Mouse (Mus musculus) hindbrain, embryonic 12.5 days (tissue): ENCODE measurements around the gene Hoxb8. TPM values are rescaled to one million over a fixed set of nuclear protein-coding genes. Genes with fewer than 3 reads are reported as not detected.
A peak's percentile ranks its signal among the peaks of the same experiment; 100 is the strongest.

Source experiments
- microRNA counts: library from miRNA; unstranded; fragments of <30 nt; microRNA quantifications from one replicate; lab custom pipeline; 2017
- microRNA-seq: library from miRNA; unstranded; fragments of <30 nt; microRNA quantifications from one replicate; pipeline ENCODE4, GENCODE M21; 2017
- polyA plus RNA-seq: library from polyadenylated mRNA; unstranded; fragments of >200 nt; fragmentation: Nextera tagmentation; extraction: Ambion mirVana; gene quantifications from 2 replicates; pipeline ENCODE4 v1.2.1, GENCODE M21; 2016

Gene Hoxb8
- polyA plus RNA-seq, 1 experiment from 2014 or later = 8.1 TPM

MicroRNA genes within 50 kb of the gene (microRNA counts, 519-probe panel; counts per million panel counts)
- microRNA mmu-miR-10a (lab: Ali Mortazavi, UCI) (4,938 counts per million, percentile 91 among the panel's probes with 10 or more counts), microRNA mmu-miR-196a (lab: Ali Mortazavi, UCI) (470 counts per million, percentile 58 among the panel's probes with 10 or more counts)

Small RNAs within 50 kb of the gene (microRNA-seq; reads per million reads assigned to microRNA genes)
- 27,691 reads per million, percentile 98 among the genes with 10 or more reads in this experiment for gene Mir10a
- gene Mir196a-1 = not detected

Other genes starting within 250 kb of the Hoxb8 start
- gene Snf8, start 247.0 kb upstream of the Hoxb8 start, polyA plus RNA-seq = 115 and 118 TPM in 2 replicates
- gene Ube2z, start 216.5 kb upstream of the Hoxb8 start, polyA plus RNA-seq = 40.7 and 43.4 TPM in 2 replicates
- gene Atp5g1, start 206.2 kb upstream of the Hoxb8 start, polyA plus RNA-seq = 377 and 424 TPM in 2 replicates
- gene Calcoco2, start 169.9 kb upstream of the Hoxb8 start, polyA plus RNA-seq = 0.15 TPM in 1 of 2 replicates, not detected in the other
- 0.13 and 0.15 TPM in 2 replicates for gene Ttll6, start 148.1 kb upstream of the Hoxb8 start, polyA plus RNA-seq
- gene Hoxb13, start 87.6 kb upstream of the Hoxb8 start, polyA plus RNA-seq = not detected in 2 replicates
- 0.36 and 0.46 TPM in 2 replicates for gene Hoxb9, start 10.4 kb upstream of the Hoxb8 start, polyA plus RNA-seq
- gene Hoxb7, start 4.7 kb downstream of the Hoxb8 start, polyA plus RNA-seq = 9.6 and 11.0 TPM in 2 replicates
- 60.0 and 64.5 TPM in 2 replicates for gene Hoxb6, start 10.6 kb downstream of the Hoxb8 start, polyA plus RNA-seq
- 74.3 and 126 TPM in 2 replicates for gene Hoxb5, start 21.4 kb downstream of the Hoxb8 start, polyA plus RNA-seq
- gene Hoxb4, start 36.4 kb downstream of the Hoxb8 start, polyA plus RNA-seq = 7.7 and 8.1 TPM in 2 replicates
- 15.3 and 19.3 TPM in 2 replicates for gene Hoxb3, start 41.4 kb downstream of the Hoxb8 start, polyA plus RNA-seq
- gene Hoxb2, start 68.6 kb downstream of the Hoxb8 start, polyA plus RNA-seq = 58.2 and 73.9 TPM in 2 replicates
- gene Hoxb1, start 83.8 kb downstream of the Hoxb8 start, polyA plus RNA-seq = 0.82 and 2.2 TPM in 2 replicates
- gene Skap1, start 182.7 kb downstream of the Hoxb8 start, polyA plus RNA-seq = 1.4 and 2.4 TPM in 2 replicates